In the genomic region with DNA sequence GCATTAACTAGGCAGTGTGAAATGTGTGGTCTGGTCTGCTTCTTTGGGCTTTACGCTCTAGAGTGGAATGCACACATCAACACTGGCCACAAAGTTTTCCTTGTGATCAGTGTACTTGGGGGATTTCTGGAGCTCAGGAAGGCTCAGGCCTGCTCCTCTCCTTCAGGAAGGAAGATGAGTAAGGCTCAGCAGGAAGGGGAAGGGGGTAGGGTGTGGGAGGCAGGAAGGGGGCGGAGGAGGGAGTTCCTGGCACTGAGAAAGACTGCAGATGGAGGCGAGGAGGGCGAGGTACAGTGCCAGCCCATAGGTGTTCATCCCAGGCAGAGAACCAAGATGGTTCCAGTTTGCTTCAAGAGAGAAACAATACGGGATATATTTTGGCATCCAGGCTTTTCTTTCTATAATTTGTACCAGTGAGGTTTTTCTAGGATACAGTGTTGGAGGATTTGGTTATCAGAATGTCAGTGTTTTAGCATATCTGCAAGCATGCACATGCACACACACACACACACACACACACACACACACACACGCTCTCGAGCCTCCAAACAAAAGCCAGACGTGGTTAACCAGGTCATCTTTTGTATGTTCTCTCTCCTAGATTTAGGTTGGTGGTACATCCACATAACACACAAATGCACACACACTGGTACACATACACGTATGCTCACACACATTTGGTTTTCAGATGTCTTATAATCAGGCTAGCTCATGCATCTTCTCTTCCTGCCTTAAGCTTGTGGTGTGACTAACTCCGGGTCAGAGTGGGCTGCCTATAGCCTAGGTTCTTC, we compare ENCODE assay signal across 8 mouse cellular contexts. TPM values are rescaled to one million over a fixed set of nuclear protein-coding genes. Genes with fewer than 3 reads are reported as not detected.
DNase-seq lines count a peak whose midpoint lies in the region; ATAC-seq and TF ChIP-seq lines count a peak whose summit lies in the region.

No protein-coding gene starts in this region.

- H3K9ac ChIP-seq in hindbrain, postnatal 0 days (replicated peaks; ENCODE audit: low read length), result no peak overlapping the region
- peak overlapping the region; percentile 10; the same call in 1 of the 2 replicates for H3K9ac ChIP-seq in lung, embryonic 14.5 days

- H3K36me3 ChIP-seq in hindbrain, postnatal 0 days (ENCODE audit: insufficient read depth, low read length), result peaks cover 12% of the 10 kb centered on the region; the same call in 1 of the 2 replicates
- peaks cover 33% of the 10 kb centered on the region for H3K36me3 ChIP-seq in lung, embryonic 14.5 days (ENCODE audit: insufficient read depth)

- peak overlapping the region; percentile 25 for H3K4me2 ChIP-seq in hindbrain, postnatal 0 days (ENCODE audit: low read depth, low read length)
- H3K4me2 ChIP-seq in lung, embryonic 14.5 days, result peak overlapping the region; percentile 46

- WGBS in hindbrain, postnatal 0 days, result 68% methylated on average over 10 of the region's 10 CpGs
- 70% methylated on average over 10 of the region's 10 CpGs for WGBS in lung, embryonic 14.5 days

- peak overlapping the region; percentile 11; the same call in 1 of the 2 replicates for H3K4me3 ChIP-seq in hindbrain, postnatal 0 days (ENCODE audit: low read length)
- peak overlapping the region; percentile 24 for H3K4me3 ChIP-seq in lung, embryonic 14.5 days (ENCODE audit: low read depth, low read length)

- H3K9me3 ChIP-seq in hindbrain, postnatal 0 days (ENCODE audit: low read length), result no peaks in the 10 kb centered on the region
- no peaks in the 10 kb centered on the region for H3K9me3 ChIP-seq in lung, embryonic 14.5 days (ENCODE audit: low read depth, low read length)

- no peak for ATAC-seq in hindbrain, postnatal 0 days
- no peak for ATAC-seq in lung, embryonic 14.5 days (ENCODE audit: insufficient read depth)
- ATAC-seq in activated CD4-positive, CD25-positive, alpha-beta regulatory T cell, adult 4 months, result no peak

- H3K4me1 ChIP-seq in hindbrain, postnatal 0 days (ENCODE audit: insufficient read depth, low read length), result peaks cover 22% of the 10 kb centered on the region
- H3K4me1 ChIP-seq in lung, embryonic 14.5 days (ENCODE audit: insufficient read depth), result peaks cover 4% of the 10 kb centered on the region; the same call in 1 of the 2 replicates

- peak; percentile 67 for DNase-seq in left cerebral cortex, postnatal 4 days
- no peak for DNase-seq in left cerebral cortex, adult 11 months (ENCODE audit: low spot score)
- peak; percentile 88 to 92 for DNase-seq in cerebellum, postnatal 25 days
- DNase-seq in hindbrain, postnatal 0 days (ENCODE audit: low spot score), result peak; percentile 21
- DNase-seq in lung, embryonic 14.5 days, result peak; percentile 30
- no peak for DNase-seq in urinary bladder, postnatal 4 days (ENCODE audit: low spot score in 2 of 2)
- DNase-seq in layer of hippocampus, postnatal 36 days, result no peak

- peak overlapping the region; percentile 54; the same call in 1 of the 2 replicates for H3K27ac ChIP-seq in hindbrain, postnatal 0 days
- H3K27ac ChIP-seq in lung, embryonic 14.5 days (ENCODE audit: low read depth), result peak overlapping the region; percentile 56; the same call in 1 of the 2 replicates

- TF ChIP-seq CTCF in hindbrain, postnatal 0 days (IDR thresholded peaks at IDR 0.05; ENCODE audit: low read depth), result no peak
- no peak for TF ChIP-seq CTCF in lung, embryonic 14.5 days (IDR thresholded peaks at IDR 0.05; ENCODE audit: low read depth)

- no peaks in the 10 kb centered on the region for H3K27me3 ChIP-seq in hindbrain, postnatal 0 days (ENCODE audit: insufficient read depth, low read length)
- H3K27me3 ChIP-seq in lung, embryonic 14.5 days (ENCODE audit: insufficient read depth, low read length), result no peaks in the 10 kb centered on the region

- intact Hi-C loops in left cerebral cortex, postnatal 4 days (cut with DNase I), result no loop called here

RNA-seq across cellular contexts. Expression of gene Arhgef7, which starts 52.5 kb away (rescaled TPM):
- total RNA-seq in left cerebral cortex, postnatal 4 days (2021), result 100 to 1,000 TPM; 215 to 219 TPM
- total RNA-seq in hindbrain, postnatal 0 days (2014; rRNA removed), result 101 and 105 TPM in 2 replicates
- polyA plus RNA-seq in hindbrain, postnatal 0 days (2015; fragmentation: Nextera tagmentation; extraction: Ambion mirVana), result 49.7 and 53.9 TPM in 2 replicates
- polyA plus RNA-seq in lung, embryonic 14.5 days (2014; fragmentation: Nextera tagmentation; extraction: Ambion mirVana), result 39.0 and 41.6 TPM in 2 replicates
- total RNA-seq in layer of hippocampus, postnatal 36 days (2021), result 100 to 1,000 TPM; 122 to 126 TPM
- polyA plus RNA-seq in activated CD4-positive, CD25-positive, alpha-beta regulatory T cell, adult 4 months (2017; shearing (Covaris generic)), result 10 to 100 TPM; 23.7 to 26.7 TPM

Comparison
In these comparisons a context has a peak if more than half of its experiments do, and no peak if none do; other contexts are left out.
1. DNase-seq: peak in left cerebral cortex, postnatal 4 days (single experiment), cerebellum, postnatal 25 days (2 of 2), hindbrain, postnatal 0 days (single experiment) and lung, embryonic 14.5 days (single experiment); none in left cerebral cortex, adult 11 months (single experiment), urinary bladder, postnatal 4 days (0 of 2) and layer of hippocampus, postnatal 36 days (0 of 2).